Mouse (Mus musculus) neural tube, embryonic 15.5 days (tissue): ENCODE results near the gene Mrgprb5. TPM values are rescaled to one million over a fixed set of nuclear protein-coding genes. Genes with fewer than 3 reads are reported as not detected.
"Not testable (repeated sequence)": the region's sequence is repeated elsewhere in the genome, so short reads cannot be mapped to it uniquely, and the experiment has no call there.

Source experiments
- ATAC-seq: fragments of 200-750 bp; cut with Nextera tagmentation; 2 replicates; pipeline ENCODE4 v1.8.0; 2017; ENCODE audit warnings: mild to moderate bottlenecking, moderate TSS enrichment, moderate library complexity; ENCODE audit not compliant: low FRiP score
- H3K27ac ChIP-seq: fragments of 300-500 bp; sonication (generic); replicated peaks from 2 replicates; pipeline ENCODE4 v1.5.1; 2015; ENCODE audit warnings: mild to moderate bottlenecking, inconsistent platforms
- H3K27me3 ChIP-seq: fragments of 300-500 bp; sonication (generic); replicated peaks from 2 replicates; pipeline ENCODE4 v1.6.1; 2015; ENCODE audit warnings: inconsistent platforms
- H3K36me3 ChIP-seq: fragments of 300-500 bp; sonication (generic); 2 replicates; pipeline ENCODE4 v1.6.1; 2015; ENCODE audit warnings: inconsistent platforms
- H3K4me1 ChIP-seq: fragments of 300-500 bp; sonication (generic); 2 replicates; pipeline ENCODE4 v1.6.1; 2015; ENCODE audit warnings: inconsistent platforms
- H3K4me2 ChIP-seq: fragments of 300-500 bp; sonication (generic); 2 replicates; pipeline ENCODE4 v1.6.1; 2015; ENCODE audit warnings: inconsistent platforms, mild to moderate bottlenecking, moderate library complexity
- H3K4me3 ChIP-seq: fragments of 300-500 bp; sonication (generic); replicated peaks from 2 replicates; pipeline ENCODE4 v1.5.1; 2015; ENCODE audit warnings: mild to moderate bottlenecking, inconsistent platforms
- H3K9ac ChIP-seq: fragments of 300-500 bp; sonication (generic); replicated peaks from 2 replicates; pipeline ENCODE4 v1.6.1; 2015; ENCODE audit warnings: mild to moderate bottlenecking, inconsistent platforms
- H3K9me3 ChIP-seq: fragments of 300-500 bp; sonication (generic); replicated peaks from 2 replicates; pipeline ENCODE4 v1.6.1; 2016; ENCODE audit warnings: inconsistent platforms
- WGBS: fragments of 180-500 bp; shearing (Covaris S2); methylation state at CpG from one replicate; pipeline ENCODE4 v1.1.7; 2015; ENCODE audit warnings: mixed read lengths; 5-methylcytosine and 5-hydroxymethylcytosine counted together
- polyA plus RNA-seq: library from polyadenylated mRNA; unstranded; fragments of >200 nt; fragmentation: Nextera tagmentation; extraction: Ambion mirVana; gene quantifications from 2 replicates; pipeline ENCODE4 v1.2.1, GENCODE M21; 2015

The Mrgprb5 gene
- not detected in 2 replicates for polyA plus RNA-seq

GRCm38 (mm10) chr7:48168919-48169318, at the start of gene Mrgprb5:
Gene Mrgprb5 (minus strand): TSS chr7:48169019.
- H3K36me3 ChIP-seq = no peaks in the 10 kb centered on the region
- no peaks in the 10 kb centered on the region for H3K4me1 ChIP-seq
- 86% methylated on average over 2 of the region's 2 CpGs for WGBS
- no peak within 1 kb of the TSS for H3K27ac ChIP-seq
- ATAC-seq = no peak
- H3K4me2 ChIP-seq = no peak within 1 kb of the TSS
- no peak within 1 kb of the TSS for H3K4me3 ChIP-seq
- no peaks in the 10 kb centered on the region for H3K27me3 ChIP-seq
- no peaks in the 10 kb centered on the region for H3K9me3 ChIP-seq
- H3K9ac ChIP-seq = no peak within 1 kb of the TSS

GRCm38 (mm10) chr7:48199188-48199587, 30.4 kb upstream of the Mrgprb5 start, which contains the start of gene Mrgprb4:
Gene Mrgprb4 (minus strand): TSS chr7:48199288.
- Histone ChIP-seq H3K27ac (no peak within 1 kb of the TSS), H3K27me3 (no peaks in the 10 kb centered on the region), H3K4me3 (no peak within 1 kb of the TSS), H3K4me2 (no peak within 1 kb of the TSS), H3K4me1 (no peaks in the 10 kb centered on the region), H3K9me3 (no peaks in the 10 kb centered on the region), H3K36me3 (no peaks in the 10 kb centered on the region), H3K9ac (no peak within 1 kb of the TSS)
- 89% methylated on average over 3 of the region's 3 CpGs for WGBS
- no peak for ATAC-seq

- no peaks in the 10 kb centered on the region for H3K9me3 ChIP-seq
- H3K27me3 ChIP-seq = no peaks in the 10 kb centered on the region
- H3K36me3 ChIP-seq = no peaks in the 10 kb centered on the region
- H3K9ac ChIP-seq = no peak overlapping the region
- no peak overlapping the region for H3K27ac ChIP-seq
- no peak overlapping the region for H3K4me3 ChIP-seq
- no peak for ATAC-seq
- no peak overlapping the region for H3K4me2 ChIP-seq
- no peaks in the 10 kb centered on the region for H3K4me1 ChIP-seq
- WGBS = 74% methylated on average over 2 of the region's 2 CpGs
These were observed 1.3 kb downstream of the Mrgprb5 start for GRCm38 (mm10) chr7:48167471-48167870.

- peak; percentile 88 for ATAC-seq
- H3K27me3 ChIP-seq = no peaks in the 10 kb centered on the region
- peak overlapping the region; percentile 84 for H3K4me2 ChIP-seq
- no peaks in the 10 kb centered on the region for H3K9me3 ChIP-seq
- H3K4me1 ChIP-seq = peaks cover 4% of the 10 kb centered on the region
- H3K36me3 ChIP-seq = no peaks in the 10 kb centered on the region
- peak overlapping the region; percentile 67 for H3K9ac ChIP-seq
- 1% methylated on average over 17 of the region's 17 CpGs for WGBS
- H3K27ac ChIP-seq = peak overlapping the region; percentile 87
- peak overlapping the region; percentile 54 for H3K4me3 ChIP-seq
These were observed 30.5 kb downstream of the Mrgprb5 start for GRCm38 (mm10) chr7:48138248-48138702.

- Histone ChIP-seq H3K9ac (peak overlapping the region; percentile 67), H3K4me2 (peak overlapping the region; percentile 84), H3K27me3 (no peaks in the 10 kb centered on the region), H3K4me3 (peak overlapping the region; percentile 54), H3K36me3 (no peaks in the 10 kb centered on the region), H3K4me1 (peaks cover 4% of the 10 kb centered on the region), H3K9me3 (no peaks in the 10 kb centered on the region), H3K27ac (peak overlapping the region; percentile 87)
- WGBS = 3% methylated on average over 49 of the region's 52 CpGs
- ATAC-seq = peak; percentile 96
These were observed 31.4 kb downstream of the Mrgprb5 start for GRCm38 (mm10) chr7:48137216-48138077.

GRCm38 (mm10) chr7:48132674-48133073, 36.1 kb downstream of the Mrgprb5 start:
- no peaks in the 10 kb centered on the region for H3K27me3 ChIP-seq
- H3K9me3 ChIP-seq = no peaks in the 10 kb centered on the region
- ATAC-seq = no peak
- H3K4me3 ChIP-seq = no peak overlapping the region
- peaks cover 4% of the 10 kb centered on the region for H3K4me1 ChIP-seq
- H3K36me3 ChIP-seq = no peaks in the 10 kb centered on the region
- no peak overlapping the region for H3K27ac ChIP-seq
- no peak overlapping the region for H3K9ac ChIP-seq
- 61% methylated on average over 4 of the region's 4 CpGs for WGBS
- no peak overlapping the region for H3K4me2 ChIP-seq

GRCm38 (mm10) chr7:48132247-48132646, 36.6 kb downstream of the Mrgprb5 start:
- 4% methylated on average over 6 of the region's 7 CpGs for WGBS
- H3K27me3 ChIP-seq, H3K9ac ChIP-seq, H3K36me3 ChIP-seq, H3K9me3 ChIP-seq, H3K27ac ChIP-seq, H3K4me1 ChIP-seq: not testable (repeated sequence)
- peak overlapping the region; percentile 41 for H3K4me3 ChIP-seq
- ATAC-seq = peak; percentile 73; the same call in 1 of the 2 replicates
- H3K4me2 ChIP-seq = peak overlapping the region; percentile 63

GRCm38 (mm10) chr7:48131820-48132219, 37.0 kb downstream of the Mrgprb5 start:
- peak overlapping the region; percentile 63 for H3K4me2 ChIP-seq
- not testable (repeated sequence) for H3K27me3 ChIP-seq, H3K36me3 ChIP-seq, ATAC-seq, H3K4me1 ChIP-seq, H3K9me3 ChIP-seq
- peak overlapping the region; percentile 83 for H3K27ac ChIP-seq
- peak overlapping the region; percentile 41 for H3K4me3 ChIP-seq
- H3K9ac ChIP-seq = peak overlapping the region; percentile 46
- 3% methylated on average over 11 of the region's 14 CpGs for WGBS

- ATAC-seq = no peak
- Histone ChIP-seq H3K4me1 (no peaks in the 10 kb centered on the region), H3K4me2 (no peak overlapping the region), H3K4me3 (no peak overlapping the region), H3K9ac (no peak overlapping the region), H3K36me3 (no peaks in the 10 kb centered on the region), H3K9me3 (no peaks in the 10 kb centered on the region), H3K27me3 (no peaks in the 10 kb centered on the region), H3K27ac (no peak overlapping the region)
- 82% methylated on average over 5 of the region's 5 CpGs for WGBS
These were observed 45.0 kb downstream of the Mrgprb5 start for GRCm38 (mm10) chr7:48123806-48124205.

Other genes starting within 250 kb of the Mrgprb5 start
- not detected in 2 replicates for gene Mrgpra4, start 186.9 kb downstream of the Mrgprb5 start, polyA plus RNA-seq
- 0.31 and 0.81 TPM in 2 replicates for gene Mrgprx1, start 141.4 kb downstream of the Mrgprb5 start, polyA plus RNA-seq
- gene Mrgprb4, start 30.3 kb upstream of the Mrgprb5 start, polyA plus RNA-seq = not detected in 2 replicates
- not detected in 2 replicates for gene Mrgprb8, start 219.5 kb upstream of the Mrgprb5 start, polyA plus RNA-seq